In the genomic region with DNA sequence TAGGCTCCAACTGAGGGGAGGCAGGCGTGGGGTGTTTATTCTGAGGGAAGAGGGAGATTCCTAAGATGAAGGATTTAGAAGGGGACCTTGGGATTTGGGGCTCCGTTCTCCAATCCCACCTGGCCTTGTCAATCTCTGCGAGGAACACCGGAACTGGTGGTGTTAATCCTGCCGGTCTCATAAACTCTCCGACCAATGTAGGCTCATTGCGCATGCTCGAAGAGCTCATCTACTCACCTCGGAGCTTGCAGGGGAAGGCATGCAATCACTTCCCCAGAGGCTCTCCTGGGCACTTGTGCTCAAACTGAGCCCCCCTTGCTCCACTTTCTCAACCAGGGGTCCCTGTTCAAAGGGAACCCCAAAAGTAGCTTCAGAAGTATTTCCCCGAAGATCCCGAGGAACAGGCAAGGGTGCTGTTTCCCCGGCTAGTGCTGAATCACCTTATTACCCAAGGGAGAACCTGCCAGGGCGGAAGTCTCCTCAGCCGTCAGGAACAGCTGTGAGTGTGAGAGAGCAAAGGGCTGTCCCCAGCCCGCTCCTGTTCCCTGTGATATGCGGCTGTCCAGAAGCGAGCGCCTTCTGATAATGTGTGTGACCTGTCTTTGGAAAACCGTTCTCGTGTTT, we compare ENCODE assay signal across 8 mouse cellular contexts. TPM values are rescaled to one million over a fixed set of nuclear protein-coding genes. Genes with fewer than 3 reads are reported as not detected.
DNase-seq lines count a peak whose midpoint lies in the region; ATAC-seq and TF ChIP-seq lines count a peak whose summit lies in the region.
"Had no signal": no experiment of that assay in that cellular context is flagged by ENCODE, and none has a peak within 500 bp of the region (broad histone marks: within the 10 kb centered on the region; RNA-seq: fewer than 3 reads in every experiment).

No protein-coding gene starts in this region.

- H3K9me3 ChIP-seq in neural tube, embryonic 13.5 days, result no peaks in the 10 kb centered on the region
- no peaks in the 10 kb centered on the region for H3K9me3 ChIP-seq in heart, embryonic 15.5 days (replicated peaks)
- H3K9me3 ChIP-seq in lung, postnatal 0 days (ENCODE audit: low read length), result no peaks in the 10 kb centered on the region
- no peaks in the 10 kb centered on the region for H3K9me3 ChIP-seq in forebrain, embryonic 13.5 days (replicated peaks)

- DNase-seq in neural tube, embryonic 10.5 days (ENCODE audit: extremely low spot score, low spot score), result no peak
- DNase-seq in lung, postnatal 0 days (ENCODE audit: low spot score), result peak; percentile 61
- DNase-seq in thymus, postnatal 36 days, result peak; percentile 32 to 35
- no peak for DNase-seq in embryo, embryonic 11 days

- H3K4me1 ChIP-seq in neural tube, embryonic 13.5 days (replicated peaks), result peaks cover 34% of the 10 kb centered on the region
- H3K4me1 ChIP-seq in heart, embryonic 15.5 days (replicated peaks), result peaks cover 49% of the 10 kb centered on the region
- H3K4me1 ChIP-seq in lung, postnatal 0 days (ENCODE audit: insufficient read depth, low read depth, low read length), result peaks cover 4% of the 10 kb centered on the region; the same call in 1 of the 2 replicates
- peaks cover 6% of the 10 kb centered on the region for H3K4me1 ChIP-seq in forebrain, embryonic 13.5 days

- H3K4me2 ChIP-seq in neural tube, embryonic 13.5 days, result peak overlapping the region; percentile 19
- H3K4me2 ChIP-seq in heart, embryonic 15.5 days, result peak overlapping the region; percentile 53
- H3K4me2 ChIP-seq in lung, postnatal 0 days (replicated peaks; ENCODE audit: low read depth, low read length), result peak overlapping the region; percentile 36; the same call in 1 of the 2 replicates
- H3K4me2 ChIP-seq in forebrain, embryonic 13.5 days, result no peak overlapping the region

- no peak overlapping the region for H3K4me3 ChIP-seq in neural tube, embryonic 13.5 days
- H3K4me3 ChIP-seq in heart, embryonic 15.5 days, result no peak overlapping the region
- H3K4me3 ChIP-seq in lung, postnatal 0 days (ENCODE audit: low read depth, low read length), result no peak overlapping the region
- no peak overlapping the region for H3K4me3 ChIP-seq in forebrain, embryonic 13.5 days

- H3K9ac ChIP-seq in neural tube, embryonic 13.5 days, result no peak overlapping the region
- H3K9ac ChIP-seq in heart, embryonic 15.5 days, result no peak overlapping the region
- H3K9ac ChIP-seq in lung, postnatal 0 days (replicated peaks; ENCODE audit: low read depth), result no peak overlapping the region
- H3K9ac ChIP-seq in forebrain, embryonic 13.5 days, result no peak overlapping the region
- H3K9ac ChIP-seq: forebrain, postnatal 0 days had no signal

- H3K27ac ChIP-seq in neural tube, embryonic 13.5 days (replicated peaks), result no peak overlapping the region
- H3K27ac ChIP-seq in heart, embryonic 15.5 days, result no peak overlapping the region
- H3K27ac ChIP-seq in lung, postnatal 0 days (ENCODE audit: low read length), result no peak overlapping the region; the same call in 1 of the 2 replicates
- H3K27ac ChIP-seq in forebrain, embryonic 13.5 days, result no peak overlapping the region

- H3K36me3 ChIP-seq in neural tube, embryonic 13.5 days, result no peaks in the 10 kb centered on the region
- H3K36me3 ChIP-seq in heart, embryonic 15.5 days, result no peaks in the 10 kb centered on the region
- no peaks in the 10 kb centered on the region for H3K36me3 ChIP-seq in lung, postnatal 0 days (ENCODE audit: insufficient read depth, low read length)
- H3K36me3 ChIP-seq in forebrain, embryonic 13.5 days (ENCODE audit: poor library complexity, severe bottlenecking), result no peaks in the 10 kb centered on the region

- no peak for TF ChIP-seq EP300 in lung, postnatal 0 days (IDR thresholded peaks at IDR 0.05)

- WGBS in neural tube, embryonic 13.5 days, result 54% methylated on average over 20 of the region's 20 CpGs
- WGBS in heart, embryonic 15.5 days, result 37% methylated on average over 20 of the region's 20 CpGs
- 38% methylated on average over 20 of the region's 20 CpGs for WGBS in lung, postnatal 0 days
- 64% methylated on average over 20 of the region's 20 CpGs for WGBS in forebrain, embryonic 13.5 days

- H3K27me3 ChIP-seq in neural tube, embryonic 13.5 days, result peaks cover 61% of the 10 kb centered on the region
- H3K27me3 ChIP-seq in heart, embryonic 15.5 days, result no peaks in the 10 kb centered on the region
- no peaks in the 10 kb centered on the region for H3K27me3 ChIP-seq in lung, postnatal 0 days (replicated peaks; ENCODE audit: insufficient read depth, low read length)
- peaks cover 41% of the 10 kb centered on the region for H3K27me3 ChIP-seq in forebrain, embryonic 13.5 days

- TF ChIP-seq CTCF in lung, postnatal 0 days (IDR thresholded peaks at IDR 0.05), result no peak

- no peak for ATAC-seq in neural tube, embryonic 13.5 days (ENCODE audit: low read depth)
- no peak for ATAC-seq in heart, embryonic 15.5 days (replicated peaks; ENCODE audit: insufficient number of reproducible peaks, insufficient read depth, low FRiP score, low read depth)
- peak; percentile 30; the same call in 1 of the 2 replicates for ATAC-seq in lung, postnatal 0 days
- ATAC-seq in forebrain, embryonic 13.5 days, result no peak

RNA-seq across cellular contexts. Expression of a gene that starts 5.6 kb away (rescaled TPM):
- polyA plus RNA-seq in neural tube, embryonic 13.5 days (2015; fragmentation: Nextera tagmentation; extraction: Ambion mirVana), result 3.5 and 4.9 TPM in 2 replicates
- polyA plus RNA-seq in heart, embryonic 15.5 days (2015; fragmentation: Nextera tagmentation; extraction: Ambion mirVana), result 12.0 and 13.5 TPM in 2 replicates
- polyA plus RNA-seq in lung, postnatal 0 days (2015; fragmentation: Nextera tagmentation; extraction: Ambion mirVana), result 22.0 and 24.2 TPM in 2 replicates
- 0.48 and 0.55 TPM in 2 replicates for polyA plus RNA-seq in forebrain, embryonic 13.5 days (2015; fragmentation: Nextera tagmentation; extraction: Ambion mirVana)

Comparison
In these comparisons a context has a peak if more than half of its experiments do, and no peak if none do; other contexts are left out.
1. DNase-seq: peak in lung, postnatal 0 days (single experiment) and thymus, postnatal 36 days (2 of 2); none in neural tube, embryonic 10.5 days (single experiment) and embryo, embryonic 11 days (single experiment).